Mouse (Mus musculus) gonadal fat pad, adult 2 months (tissue): ENCODE results near the gene Slc22a14. TPM values are rescaled to one million over a fixed set of nuclear protein-coding genes. Genes with fewer than 3 reads are reported as not detected.
"Not testable (repeated sequence)": the region's sequence is repeated elsewhere in the genome, so short reads cannot be mapped to it uniquely, and the experiment has no call there.

Experiments
- DNase-seq: peaks from one replicate; pipeline ENCODE4 v3.0.0-alpha.2; 2012; ENCODE audit warnings: low read depth
- polyA plus RNA-seq: library from polyadenylated mRNA; depleted of rRNA; stranded (reverse); fragments of >200 nt; gene quantifications from 2 replicates; pipeline ENCODE4 v1.2.3, GENCODE M21; 2012

The Slc22a14 gene
- polyA plus RNA-seq, 1 experiment = 1.9 TPM

DNA sequence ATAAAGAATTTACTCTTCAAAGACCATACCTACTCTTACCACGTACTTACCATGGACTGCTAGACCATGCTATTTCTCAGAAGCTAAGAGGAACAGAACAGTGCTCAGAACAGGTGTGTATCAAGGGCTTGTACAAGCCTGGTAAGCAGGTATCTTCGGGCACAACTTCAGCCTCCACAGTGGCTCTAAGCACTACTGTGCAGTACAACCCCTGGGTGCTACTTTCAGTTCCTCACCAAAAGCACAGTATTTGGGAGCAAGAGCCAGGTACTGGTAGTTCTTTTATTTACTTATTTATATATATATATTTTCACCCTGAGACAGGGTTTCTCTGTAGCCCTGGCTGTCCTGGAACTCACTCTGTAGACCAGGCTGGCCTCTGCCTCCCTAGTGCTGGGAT, 104.5 kb downstream of the Slc22a14 start:
- no peak for DNase-seq

GRCm38 (mm10) chr9:119258785-119259184, 106.6 kb downstream of the Slc22a14 start:
- no peak for DNase-seq

DNA sequence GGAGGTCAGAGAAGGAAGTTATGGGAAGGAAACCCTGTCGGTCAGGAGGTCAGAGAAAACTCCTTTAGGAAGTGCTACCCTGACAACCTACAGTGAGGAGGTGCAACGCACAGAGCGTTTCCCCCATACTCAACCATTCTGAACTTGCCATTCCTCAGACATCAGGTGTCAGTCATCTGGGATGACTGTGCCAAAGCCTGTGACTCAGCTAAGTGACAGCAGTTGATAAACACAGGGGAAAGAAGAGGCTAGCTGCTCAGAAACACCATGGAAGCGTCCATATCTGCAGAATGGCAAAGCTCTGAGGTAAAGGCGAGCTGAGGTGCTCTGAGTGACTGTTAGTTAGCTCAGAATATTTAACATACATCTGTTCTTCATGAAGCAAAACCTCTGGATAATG, 107.2 kb downstream of the Slc22a14 start:
- no peak for DNase-seq

GRCm38 (mm10) chr9:119256161-119256560, 109.2 kb downstream of the Slc22a14 start:
- DNase-seq = no peak

- no peak for DNase-seq
These were observed 110.3 kb downstream of the Slc22a14 start for GRCm38 (mm10) chr9:119255096-119255495.

DNA sequence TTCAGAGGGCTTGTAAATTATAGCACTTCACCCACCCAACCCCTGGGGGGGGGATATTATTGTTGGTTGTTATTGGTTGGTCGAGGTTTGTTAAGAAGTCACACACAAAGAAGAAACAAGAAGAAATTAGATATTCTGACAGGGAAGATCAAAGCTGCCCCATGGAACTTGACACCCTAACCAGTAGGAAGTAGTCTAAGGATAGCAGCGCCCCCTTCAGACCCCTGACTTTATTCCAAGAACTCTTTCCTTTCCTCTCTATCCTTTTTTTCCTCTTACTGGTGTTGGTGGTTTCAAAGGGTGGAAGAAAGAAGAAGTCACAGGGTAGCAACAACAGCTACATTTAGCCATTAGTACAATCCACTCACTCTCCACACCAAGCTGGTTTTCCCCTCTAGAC, 111.2 kb downstream of the Slc22a14 start:
- DNase-seq = no peak

DNA sequence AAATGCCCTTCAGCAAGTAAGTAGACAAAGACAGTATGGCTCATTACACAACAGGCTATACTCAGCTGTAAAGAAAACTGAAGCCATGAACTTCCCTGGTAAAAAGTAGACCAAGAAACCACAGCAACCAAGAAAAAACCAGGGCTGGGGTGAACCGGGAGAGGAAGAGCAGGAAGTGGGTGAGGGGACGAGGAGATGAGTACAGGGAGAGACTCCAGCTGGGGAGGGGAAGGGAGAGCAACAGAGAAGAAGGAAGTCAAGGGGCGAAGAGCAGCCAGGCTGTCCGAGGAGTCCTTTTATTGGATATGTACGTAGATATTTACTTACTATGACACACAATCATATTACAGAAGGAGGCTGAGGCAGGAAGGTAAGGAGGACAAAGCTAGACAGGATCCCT, 117.4 kb downstream of the Slc22a14 start:
- no peak for DNase-seq

- no peak for DNase-seq
These were observed 118.5 kb downstream of the Slc22a14 start for GRCm38 (mm10) chr9:119246826-119247225.

GRCm38 (mm10) chr9:119243981-119244380, 121.4 kb downstream of the Slc22a14 start:
- no peak for DNase-seq

- DNase-seq = no peak
These were observed 124.0 kb downstream of the Slc22a14 start for GRCm38 (mm10) chr9:119241169-119241865.

DNA sequence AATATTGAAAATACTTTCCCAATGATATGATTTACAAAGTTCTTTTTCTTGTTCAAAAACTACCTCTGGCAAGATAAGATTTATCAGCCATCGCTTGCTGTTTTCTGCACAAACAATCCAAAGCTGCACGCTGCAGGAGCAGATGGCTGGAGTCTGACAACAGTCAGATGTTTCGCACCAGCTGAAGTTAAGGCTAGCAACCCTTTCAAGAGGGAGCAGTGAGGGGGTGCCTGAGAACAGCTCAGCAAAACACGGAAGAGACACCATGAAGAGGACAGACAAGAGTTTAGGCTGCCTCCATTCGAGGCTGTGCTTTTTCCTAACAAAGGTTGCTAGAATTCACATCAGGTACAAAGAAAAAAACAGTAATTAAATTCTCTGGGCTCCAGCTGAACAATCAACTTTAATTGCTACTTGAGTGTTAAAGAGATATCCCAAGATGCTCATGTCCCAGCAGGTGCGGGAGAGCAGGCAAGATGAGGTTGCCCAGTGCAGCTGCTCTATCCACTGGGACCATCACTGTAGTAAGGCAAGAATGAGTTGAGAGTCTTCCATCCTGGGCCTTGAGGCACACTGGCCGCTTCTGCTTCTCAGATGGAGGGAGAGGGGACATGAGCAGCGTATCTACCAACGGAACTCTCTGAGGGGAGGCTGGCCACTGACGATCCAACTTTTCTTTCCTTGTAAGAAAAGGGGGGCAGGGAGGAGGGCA, 124.9 kb downstream of the Slc22a14 start:
- no peak for DNase-seq

DNA sequence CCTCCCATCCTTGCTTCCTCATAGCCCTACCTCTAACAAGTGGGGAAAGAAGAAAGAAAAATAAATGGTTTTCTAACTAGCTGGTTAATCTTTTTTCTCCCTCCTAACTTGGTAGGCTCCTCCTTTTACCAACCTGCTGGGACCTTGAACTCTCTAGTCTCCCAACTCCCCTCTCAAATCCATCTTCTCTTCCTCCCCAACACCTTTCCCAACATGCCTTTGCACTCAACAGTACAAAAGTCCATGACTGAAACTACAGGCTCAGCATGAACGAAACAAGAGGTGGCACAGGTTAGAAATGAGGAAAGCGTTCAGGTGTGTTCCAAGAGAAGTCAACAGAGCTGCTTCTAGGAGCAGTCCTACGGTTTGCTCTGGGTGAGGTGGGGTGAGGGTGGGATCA, 126.1 kb downstream of the Slc22a14 start:
- no peak for DNase-seq

GRCm38 (mm10) chr9:119238796-119239195, 126.6 kb downstream of the Slc22a14 start:
- DNase-seq = no peak

- no peak for DNase-seq
These were observed 133.8 kb downstream of the Slc22a14 start for GRCm38 (mm10) chr9:119231552-119231951.

GRCm38 (mm10) chr9:119230829-119231228, 134.5 kb downstream of the Slc22a14 start:
- no peak for DNase-seq

DNA sequence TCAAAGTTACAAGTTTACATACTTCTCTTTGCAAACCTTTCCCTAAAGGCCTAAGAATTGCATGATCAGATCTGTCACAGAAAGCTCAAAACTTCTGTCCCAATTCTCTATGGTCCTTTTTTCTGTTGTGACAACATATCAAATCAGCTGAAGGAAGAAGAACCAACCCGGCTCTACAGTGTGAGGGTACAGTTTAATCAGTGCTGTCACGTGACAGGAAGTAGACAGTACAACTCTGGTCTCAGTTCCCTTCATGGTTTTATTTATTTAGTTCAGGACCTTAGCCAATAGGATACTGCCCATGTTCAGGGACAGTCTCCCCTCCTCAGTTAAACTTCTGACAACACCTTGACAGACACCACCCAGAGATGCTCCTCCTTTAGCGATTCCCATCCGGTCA, 145.1 kb downstream of the Slc22a14 start:
- no peak for DNase-seq

DNA sequence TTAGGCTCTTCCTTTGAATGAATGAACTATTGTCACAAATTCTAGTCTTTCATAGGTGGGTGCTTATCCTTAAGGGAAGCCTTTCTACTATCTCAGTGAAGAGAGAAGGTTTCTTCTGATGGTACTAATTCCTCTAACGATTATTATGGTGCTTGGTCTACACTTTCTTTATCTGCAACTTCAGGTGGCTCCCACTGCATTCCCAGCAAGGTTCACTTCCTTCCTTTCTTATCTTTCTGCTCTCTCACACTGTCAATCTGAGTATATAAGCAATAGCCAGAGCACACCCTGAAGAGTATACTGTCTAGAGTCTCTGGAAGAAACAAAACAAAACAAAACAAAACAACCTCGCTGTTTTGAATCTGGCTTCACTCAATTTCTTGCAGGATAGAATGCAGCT, 145.7 kb downstream of the Slc22a14 start:
- DNase-seq = no peak

DNA sequence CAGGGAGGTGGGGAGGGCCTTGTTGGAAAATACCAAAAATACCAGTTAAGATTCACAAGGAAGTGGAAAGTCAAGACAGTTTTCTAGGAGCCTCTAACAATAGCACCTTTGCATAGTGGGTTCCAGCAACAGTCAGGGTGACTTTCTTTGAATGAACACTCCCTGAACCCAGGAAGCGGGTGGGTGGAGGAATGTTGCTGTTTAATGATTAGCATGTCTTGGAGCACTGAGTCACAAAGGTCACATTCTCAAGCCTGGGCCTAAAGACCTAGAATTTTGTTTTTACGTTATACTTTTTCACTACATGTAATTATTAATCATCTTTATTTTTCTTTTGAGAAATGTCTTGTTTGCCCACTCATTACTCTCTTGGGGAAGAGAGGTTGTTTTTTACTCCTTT, 150.0 kb downstream of the Slc22a14 start:
- not testable (repeated sequence) for DNase-seq

DNA sequence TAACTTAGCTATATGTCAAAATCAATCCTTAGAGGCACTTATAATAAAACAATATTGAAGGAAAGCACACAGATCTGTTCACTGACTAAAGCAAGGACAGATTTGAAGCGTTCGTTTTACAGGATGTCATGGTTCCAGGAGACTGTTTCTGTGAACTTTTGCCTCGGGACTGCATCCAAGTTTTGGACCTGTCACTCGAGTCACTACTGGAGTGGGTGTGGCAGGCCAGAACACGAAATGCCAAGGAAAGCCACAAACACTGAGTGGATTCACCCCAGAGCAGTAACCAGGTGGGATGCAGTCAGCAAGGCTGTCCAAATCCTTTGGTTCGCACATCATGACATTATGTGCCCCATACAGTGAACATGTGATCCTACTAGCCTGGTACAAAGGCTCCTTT, 150.8 kb downstream of the Slc22a14 start:
- DNase-seq = no peak

DNA sequence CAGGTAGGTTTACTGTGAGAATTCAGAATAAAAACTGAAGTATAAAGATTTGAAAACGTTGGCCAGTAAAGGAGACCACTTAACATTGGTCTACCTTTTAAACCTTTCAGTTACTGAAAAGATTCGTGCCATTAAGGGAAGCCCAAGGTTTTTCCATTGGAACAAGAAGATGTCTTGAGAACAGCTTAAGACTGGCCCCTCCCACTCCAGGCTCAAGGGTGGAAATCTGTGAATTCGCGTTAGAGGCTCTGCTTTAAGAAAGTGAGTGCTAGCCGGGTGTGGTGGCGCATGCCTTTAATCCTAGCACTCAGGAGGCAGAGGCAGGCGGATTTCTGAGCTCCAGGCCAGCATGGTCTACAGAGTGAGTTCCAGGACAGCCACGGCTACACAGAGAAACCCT, 152.4 kb downstream of the Slc22a14 start:
- DNase-seq = no peak

DNA sequence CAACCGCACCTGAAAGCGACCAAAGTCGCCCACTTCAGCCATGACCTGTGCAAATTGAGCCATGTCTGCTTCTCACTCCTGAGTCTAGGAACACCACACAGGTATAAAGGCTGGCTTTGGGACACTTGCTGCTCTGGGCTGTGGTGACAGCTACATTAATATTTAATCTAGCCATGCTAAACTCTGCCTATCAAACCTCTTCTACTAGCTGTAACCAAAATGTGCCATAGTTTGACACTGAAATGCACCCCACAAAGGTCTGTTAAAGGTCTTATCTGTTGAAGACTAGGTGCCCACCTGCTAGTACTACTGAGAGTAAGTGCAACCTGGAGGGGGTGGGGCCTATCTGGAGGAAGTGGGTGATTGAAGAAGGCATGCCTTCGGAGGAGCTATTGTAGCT, 156.4 kb downstream of the Slc22a14 start, which contains the start of gene Slc22a13:
TSS of gene Slc22a13 (minus strand) at position 101 of the 400 bp plus-strand sequence.
- DNase-seq = no peak

GRCm38 (mm10) chr9:119207113-119207512, 158.2 kb downstream of the Slc22a14 start:
- no peak for DNase-seq

DNA sequence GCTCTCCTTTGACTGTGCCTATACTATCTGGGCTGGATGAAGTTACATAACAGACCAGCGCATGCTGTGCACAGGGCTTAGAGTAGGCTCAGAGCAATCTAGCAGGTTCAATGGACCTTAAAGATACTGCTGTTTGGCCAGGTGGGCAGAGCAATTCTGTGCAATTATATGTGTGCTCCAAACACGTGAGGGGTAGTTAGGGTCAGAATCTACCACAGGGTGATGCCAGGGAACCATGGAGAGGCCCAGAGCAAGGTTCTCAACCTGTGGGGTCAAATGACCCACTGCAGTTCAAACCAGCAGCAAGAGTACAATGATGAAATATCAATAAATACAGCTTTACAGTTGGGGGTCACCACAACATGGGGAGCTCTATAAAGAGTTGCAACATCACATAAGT, 158.7 kb downstream of the Slc22a14 start:
- DNase-seq = no peak
